Mouse (Mus musculus) neural tube, embryonic 14.5 days (tissue): ENCODE data around the gene Eya2. TPM values are rescaled to one million over a fixed set of nuclear protein-coding genes. Genes with fewer than 3 reads are reported as not detected.

Experiments used
- ATAC-seq: fragments of 200-750 bp; cut with Nextera tagmentation; 2 replicates; pipeline ENCODE4 v1.8.0; 2017; ENCODE audit warnings: low read depth, mild to moderate bottlenecking, moderate TSS enrichment, moderate library complexity
- H3K27ac ChIP-seq: fragments of 300-500 bp; sonication (generic); 2 replicates; pipeline ENCODE4 v1.5.1; 2014; ENCODE audit warnings: low read depth, mild to moderate bottlenecking, control low read depth, low read length, moderate library complexity, mixed read lengths
- H3K27me3 ChIP-seq: fragments of 300-500 bp; sonication (generic); 2 replicates; pipeline ENCODE4 v1.6.1; 2014; ENCODE audit warnings: low read length; ENCODE audit not compliant: control insufficient read depth, insufficient read depth
- H3K36me3 ChIP-seq: fragments of 300-500 bp; sonication (generic); 2 replicates; pipeline ENCODE4 v1.6.1; 2014; ENCODE audit warnings: low read length, mixed read lengths; ENCODE audit not compliant: control insufficient read depth, insufficient read depth
- H3K4me1 ChIP-seq: fragments of 300-500 bp; sonication (generic); 2 replicates; pipeline ENCODE4 v1.6.1; 2014; ENCODE audit warnings: low read length; ENCODE audit not compliant: control insufficient read depth, insufficient read depth
- H3K4me2 ChIP-seq: fragments of 300-500 bp; sonication (generic); 2 replicates; pipeline ENCODE4 v1.6.1; 2014; ENCODE audit warnings: mild to moderate bottlenecking, low read depth, low read length, control low read depth
- H3K4me3 ChIP-seq: fragments of 300-500 bp; sonication (generic); 2 replicates; pipeline ENCODE4 v1.5.1; 2014; ENCODE audit warnings: low read depth, low read length, control low read depth, mixed read lengths
- H3K9ac ChIP-seq: fragments of 300-500 bp; sonication (generic); replicated peaks from 2 replicates; pipeline ENCODE4 v1.6.1; 2014; ENCODE audit warnings: low read depth, mild to moderate bottlenecking, control low read depth, low read length, mixed read lengths
- H3K9me3 ChIP-seq: fragments of 300-500 bp; sonication (generic); 2 replicates; pipeline ENCODE4 v1.6.1; 2016; ENCODE audit warnings: low read length; ENCODE audit not compliant: control insufficient read depth
- WGBS: fragments of 180-500 bp; shearing (Covaris S2); extraction: QIAGEN DNeasy Blood & Tissue Kit; methylation state at CpG from one replicate; pipeline ENCODE4 v1.1.7; 2014; 5-methylcytosine and 5-hydroxymethylcytosine counted together
- polyA plus RNA-seq: library from polyadenylated mRNA; unstranded; fragments of >200 nt; fragmentation: Nextera tagmentation; extraction: Ambion mirVana; gene quantifications from 2 replicates; pipeline ENCODE4 v1.2.1, GENCODE M21; 2014

Gene Eya2
- polyA plus RNA-seq, 1 experiment from 2014 or later = 4.7 TPM

- ATAC-seq = peak; percentile 59; the same call in 1 of the 2 replicates
- WGBS = 17% methylated on average over 14 of the region's 14 CpGs
- H3K27ac ChIP-seq = no peak overlapping the region
- no peaks in the 10 kb centered on the region for H3K9me3 ChIP-seq
- H3K4me2 ChIP-seq = no peak overlapping the region
- peaks cover 23% of the 10 kb centered on the region for H3K4me1 ChIP-seq
- H3K36me3 ChIP-seq = no peaks in the 10 kb centered on the region
- H3K4me3 ChIP-seq = no peak overlapping the region
- H3K27me3 ChIP-seq = no peaks in the 10 kb centered on the region
- H3K9ac ChIP-seq = no peak overlapping the region
These were observed 58.4 kb downstream of the Eya2 start for GRCm38 (mm10) chr2:165653001-165653921.

- no peak overlapping the region for H3K9ac ChIP-seq
- H3K27ac ChIP-seq = no peak overlapping the region
- H3K4me3 ChIP-seq = no peak overlapping the region
- WGBS = 53% methylated on average over 9 of the region's 9 CpGs
- no peaks in the 10 kb centered on the region for H3K36me3 ChIP-seq
- no peak for ATAC-seq
- peaks cover 23% of the 10 kb centered on the region for H3K4me1 ChIP-seq
- no peaks in the 10 kb centered on the region for H3K9me3 ChIP-seq
- H3K27me3 ChIP-seq = no peaks in the 10 kb centered on the region
- H3K4me2 ChIP-seq = no peak overlapping the region
These were observed 59.3 kb downstream of the Eya2 start for GRCm38 (mm10) chr2:165654151-165654550.

GRCm38 (mm10) chr2:165654696-165655491 lies 60.1 kb downstream of the Eya2 start:
- ATAC-seq = no peak
- no peak overlapping the region for H3K27ac ChIP-seq
- H3K27me3 ChIP-seq = no peaks in the 10 kb centered on the region
- H3K4me2 ChIP-seq = no peak overlapping the region
- no peaks in the 10 kb centered on the region for H3K9me3 ChIP-seq
- peaks cover 23% of the 10 kb centered on the region for H3K4me1 ChIP-seq
- 84% methylated on average over 10 of the region's 10 CpGs for WGBS
- no peak overlapping the region for H3K9ac ChIP-seq
- H3K4me3 ChIP-seq = no peak overlapping the region
- no peaks in the 10 kb centered on the region for H3K36me3 ChIP-seq

- Histone ChIP-seq H3K36me3 (no peaks in the 10 kb centered on the region), H3K9ac (no peak overlapping the region), H3K9me3 (no peaks in the 10 kb centered on the region), H3K4me2 (no peak overlapping the region), H3K4me1 (peaks cover 23% of the 10 kb centered on the region), H3K4me3 (no peak overlapping the region), H3K27ac (peak overlapping the region; percentile 48; the same call in 1 of the 2 replicates), H3K27me3 (no peaks in the 10 kb centered on the region)
- no peak for ATAC-seq
- 61% methylated on average over 4 of the region's 4 CpGs for WGBS
These were observed 61.7 kb downstream of the Eya2 start for GRCm38 (mm10) chr2:165656541-165656940.

- H3K9ac ChIP-seq = no peak overlapping the region
- WGBS = 41% methylated on average over 6 of the region's 6 CpGs
- H3K9me3 ChIP-seq = no peaks in the 10 kb centered on the region
- H3K4me1 ChIP-seq = peaks cover 23% of the 10 kb centered on the region
- H3K4me2 ChIP-seq = no peak overlapping the region
- H3K27ac ChIP-seq = peak overlapping the region; percentile 48; the same call in 1 of the 2 replicates
- ATAC-seq = no peak
- H3K36me3 ChIP-seq = no peaks in the 10 kb centered on the region
- no peaks in the 10 kb centered on the region for H3K27me3 ChIP-seq
- H3K4me3 ChIP-seq = no peak overlapping the region
These were observed 62.1 kb downstream of the Eya2 start for GRCm38 (mm10) chr2:165656956-165657355.

DNA sequence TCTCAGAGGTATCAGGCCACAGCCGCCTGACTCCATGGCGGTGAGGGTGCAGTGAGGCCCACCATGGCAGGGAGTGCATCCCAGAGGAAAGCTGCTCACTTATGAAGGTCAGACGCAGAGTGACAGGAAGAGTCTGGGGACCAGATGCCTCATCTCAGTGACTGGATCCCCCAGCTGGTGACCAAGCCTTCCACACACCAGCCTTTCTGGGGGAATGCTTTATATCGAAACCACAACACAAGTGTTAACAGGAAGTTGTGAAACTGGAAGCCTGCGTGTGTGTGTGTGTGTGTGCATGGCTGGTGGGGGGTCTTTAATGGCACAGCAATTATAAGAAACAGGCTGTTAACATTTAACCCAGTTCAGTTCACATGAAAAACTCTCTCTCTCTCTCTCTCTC lies 64.7 kb downstream of the Eya2 start:
- H3K4me3 ChIP-seq = no peak overlapping the region
- H3K27me3 ChIP-seq = no peaks in the 10 kb centered on the region
- H3K4me1 ChIP-seq = peaks cover 12% of the 10 kb centered on the region; the same call in 1 of the 2 replicates
- H3K27ac ChIP-seq = no peak overlapping the region
- WGBS = 63% methylated on average over 5 of the region's 5 CpGs
- no peak for ATAC-seq
- H3K4me2 ChIP-seq = no peak overlapping the region
- no peak overlapping the region for H3K9ac ChIP-seq
- no peaks in the 10 kb centered on the region for H3K9me3 ChIP-seq
- H3K36me3 ChIP-seq = no peaks in the 10 kb centered on the region

- Histone ChIP-seq H3K4me2 (no peak overlapping the region), H3K4me3 (no peak overlapping the region), H3K27ac (no peak overlapping the region), H3K9me3 (no peaks in the 10 kb centered on the region), H3K9ac (no peak overlapping the region), H3K36me3 (no peaks in the 10 kb centered on the region), H3K27me3 (no peaks in the 10 kb centered on the region), H3K4me1 (no peaks in the 10 kb centered on the region)
- WGBS = 83% methylated on average over 7 of the region's 7 CpGs
- ATAC-seq = no peak
These were observed 68.4 kb downstream of the Eya2 start for GRCm38 (mm10) chr2:165663266-165663665.

- Histone ChIP-seq H3K4me3 (no peak overlapping the region), H3K27me3 (no peaks in the 10 kb centered on the region), H3K4me2 (no peak overlapping the region), H3K9me3 (no peaks in the 10 kb centered on the region), H3K9ac (no peak overlapping the region), H3K36me3 (no peaks in the 10 kb centered on the region), H3K27ac (no peak overlapping the region), H3K4me1 (no peaks in the 10 kb centered on the region)
- ATAC-seq = no peak
- 86% methylated on average over 7 of the region's 7 CpGs for WGBS
These were observed 69.8 kb downstream of the Eya2 start for GRCm38 (mm10) chr2:165664648-165665047.

DNA sequence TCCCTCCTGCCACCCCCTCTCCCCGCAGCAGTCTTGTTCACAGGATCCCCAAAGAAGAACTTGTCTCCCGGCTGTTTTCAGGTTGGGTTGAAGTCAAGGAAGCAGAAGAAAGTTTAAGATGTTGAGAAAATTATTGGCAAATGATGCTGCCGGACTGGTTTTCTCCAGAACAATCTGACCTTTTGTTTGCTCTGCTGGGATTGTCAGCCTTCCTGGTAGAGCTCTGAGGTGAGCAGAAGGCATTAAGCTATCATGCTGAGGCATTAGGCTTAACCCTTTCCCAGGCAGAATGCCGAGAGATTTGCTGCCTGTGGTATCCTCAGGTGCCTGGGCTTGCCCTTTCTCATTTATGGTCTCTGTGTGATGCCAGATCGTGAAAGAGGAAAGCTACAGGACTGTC lies 70.3 kb downstream of the Eya2 start:
- no peak for ATAC-seq
- Histone ChIP-seq H3K9me3 (no peaks in the 10 kb centered on the region), H3K4me2 (no peak overlapping the region), H3K4me1 (no peaks in the 10 kb centered on the region), H3K4me3 (no peak overlapping the region), H3K9ac (no peak overlapping the region), H3K27ac (no peak overlapping the region), H3K27me3 (no peaks in the 10 kb centered on the region), H3K36me3 (no peaks in the 10 kb centered on the region)
- WGBS = 70% methylated on average over 5 of the region's 5 CpGs
